Mouse (Mus musculus): ENCODE measurements at regions not wholly inside any gene's neighbourhood (a gene's known extent, or its start where the extent isn't known, plus 50 kb on each side); places are given as distances from the start of the nearest gene placed in this dataset.

GRCm38 (mm10) chr3:125813798-125814197 is 124.6 kb downstream of the Ugt8a start:
- DNase-seq (ENCODE audit: low spot score in 2 of 2) = no peak

- peak; percentile 6 to 25 for DNase-seq (ENCODE audit: low spot score in 2 of 2)
Measured at GRCm38 (mm10) chr3:125812829-125813228, 125.6 kb downstream of the Ugt8a start.

- peak in 1 of 2 experiments; percentile 8 for DNase-seq (ENCODE audit: low spot score in 2 of 2)
Measured at GRCm38 (mm10) chr3:125794606-125795005, 143.8 kb downstream of the Ugt8a start.

- DNase-seq (ENCODE audit: low spot score in 2 of 2) = no peak
Measured at GRCm38 (mm10) chr3:125781357-125781756, 157.1 kb downstream of the Ugt8a start.

- no peak for DNase-seq (ENCODE audit: low spot score in 2 of 2)
Measured at GRCm38 (mm10) chr3:125780251-125780650, 158.2 kb downstream of the Ugt8a start.

All from heart, adult 9 months (tissue).